Mouse (Mus musculus) layer of hippocampus, postnatal 36 days (tissue): Measurements from ENCODE around the gene Cald1. TPM values are rescaled to one million over a fixed set of nuclear protein-coding genes. Genes with fewer than 3 reads are reported as not detected.

Experiments
- DNase-seq, 2 experiments: peaks; one replicate each; pipeline ENCODE4 v3.0.0; 2022
- total RNA-seq, 2 experiments: library from RNA; stranded (reverse); gene quantifications; 2 replicates each; pipeline ENCODE4 v1.2.3; 2021

Gene Cald1
- 10 to 100 TPM; 34.0 to 40.7 TPM for total RNA-seq

DNA sequence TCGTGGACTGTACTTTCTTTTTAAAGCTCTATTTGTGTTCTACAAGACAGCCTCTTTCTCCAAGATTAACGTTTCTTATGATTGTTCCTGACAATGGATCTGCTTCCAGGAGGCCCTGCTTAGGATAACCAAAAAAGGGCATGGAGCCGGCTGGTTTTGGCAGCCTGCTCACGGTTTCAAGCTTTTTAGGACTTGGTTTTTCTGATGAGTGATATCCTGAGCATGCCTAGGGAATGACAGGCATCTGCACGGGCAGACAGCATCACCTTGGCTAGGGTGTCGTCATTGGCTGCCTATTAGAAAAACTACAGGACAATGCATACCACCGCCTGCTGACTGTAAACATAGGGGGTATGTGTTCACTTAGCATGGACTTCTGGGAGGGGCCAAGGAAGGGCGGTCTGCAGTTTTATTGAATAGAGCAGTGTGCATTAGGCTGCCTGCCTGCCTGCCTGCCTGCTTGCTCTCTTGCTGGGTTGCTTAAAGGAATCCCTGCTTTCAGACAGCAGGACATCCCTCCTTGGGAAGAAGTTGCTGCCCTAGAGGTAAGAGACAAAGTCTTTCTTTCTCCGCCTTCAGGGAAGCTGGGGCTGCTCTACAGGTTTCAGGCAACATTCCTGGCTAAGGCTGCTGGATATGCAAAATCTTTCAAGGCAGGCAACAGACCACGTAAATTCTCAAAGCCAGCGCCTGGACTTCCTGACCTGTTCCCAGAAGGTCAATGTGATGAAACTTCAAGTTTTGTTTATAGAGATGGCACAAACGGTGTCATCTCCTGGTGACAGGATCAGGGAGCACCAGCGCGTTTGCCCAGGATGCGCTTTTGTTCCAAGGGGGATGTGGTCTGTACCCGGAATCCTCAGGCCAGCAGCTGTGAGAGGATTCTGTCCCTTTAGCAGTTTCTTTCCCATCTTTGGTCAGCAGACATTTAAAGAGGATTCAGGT lies at the start of gene Cald1:
Cald1 (plus strand) TSS at position 380 of the 945 bp plus-strand sequence.
- DNase-seq = no peak

DNA sequence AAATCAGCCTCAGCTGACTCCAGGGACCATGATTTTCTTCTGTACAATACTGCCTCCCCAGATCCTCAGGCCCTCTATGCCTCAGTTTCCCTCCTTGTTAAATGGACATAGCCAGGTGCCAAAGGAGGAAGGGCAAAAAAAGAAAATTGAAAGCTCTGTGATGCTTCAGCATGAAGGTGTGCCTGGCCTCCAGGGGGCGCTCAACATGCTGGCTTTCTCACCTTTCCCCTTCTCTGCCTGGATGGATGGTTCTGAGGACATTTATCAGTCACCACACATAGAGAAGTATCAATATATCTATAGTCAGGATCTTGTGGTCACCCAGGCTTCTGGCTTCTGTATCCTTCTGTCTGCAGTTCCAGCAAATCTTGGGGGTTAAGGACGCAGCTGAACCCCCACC lies 49.3 kb upstream of the Cald1 start:
- peak in 1 of 2 experiments; percentile 21 for DNase-seq

DNA sequence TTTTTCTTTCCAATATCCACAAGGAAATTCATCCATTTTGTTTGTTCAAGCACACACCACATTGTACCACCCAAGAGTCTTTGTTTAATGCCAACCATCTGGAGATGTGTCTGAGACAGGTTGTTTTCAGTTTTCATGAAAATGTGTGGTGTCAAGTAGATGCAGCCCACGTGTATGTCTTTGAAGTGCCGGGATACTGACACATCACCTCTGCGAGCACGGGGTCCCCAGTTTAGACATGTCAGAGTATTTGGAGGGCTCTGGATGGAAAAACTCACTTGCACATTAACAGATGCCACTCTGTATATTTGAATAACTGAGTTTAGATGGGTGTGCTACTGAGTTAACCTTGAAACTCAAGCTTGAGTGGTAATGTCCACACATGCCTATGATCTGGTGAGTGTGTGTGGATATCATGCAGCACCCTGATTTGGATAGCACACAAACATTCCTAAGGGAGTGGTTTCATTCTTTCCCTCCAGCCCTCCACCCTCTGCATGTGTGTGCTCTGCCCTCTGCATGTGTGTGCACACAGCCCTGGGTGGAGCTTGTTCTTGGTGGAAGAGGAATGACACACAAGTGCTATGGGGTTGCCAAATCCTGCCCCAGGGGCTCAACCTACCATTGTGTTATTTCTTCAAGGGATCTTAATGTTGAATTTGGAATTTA lies 45.7 kb upstream of the Cald1 start:
- no peak for DNase-seq

DNA sequence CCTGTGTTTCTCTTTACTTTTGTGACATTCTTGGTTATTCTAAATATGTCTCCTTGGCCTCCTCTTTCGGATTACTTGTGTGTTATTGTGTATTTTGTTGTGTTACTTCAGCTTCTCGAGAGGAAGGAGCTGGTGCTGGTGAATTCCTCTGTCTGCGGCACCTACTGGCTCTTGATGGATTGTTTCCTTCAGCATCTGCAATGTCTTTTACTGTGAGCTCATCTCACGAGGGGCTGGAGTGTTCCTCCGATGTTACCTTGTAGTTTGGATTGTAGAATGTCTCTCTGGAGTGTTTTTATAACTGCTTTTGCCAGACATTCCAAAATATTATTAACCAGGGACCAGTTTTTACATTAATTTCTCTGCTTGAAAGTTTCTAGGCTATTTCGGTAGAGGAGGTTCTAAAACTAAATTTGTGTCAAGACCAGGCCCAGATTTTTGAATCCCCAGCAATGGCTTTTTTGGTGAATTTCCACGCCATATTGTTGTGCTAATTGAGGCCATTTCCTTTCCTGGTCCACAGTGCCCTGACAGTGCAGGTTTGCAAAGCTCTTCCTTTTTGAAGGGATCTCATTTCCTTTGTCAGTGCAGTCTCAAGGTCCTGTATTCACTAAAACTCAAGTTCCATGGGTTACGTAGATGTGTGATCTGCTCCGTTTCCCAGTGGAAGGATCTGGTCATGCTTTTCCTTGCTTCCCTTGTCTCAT lies 43.9 kb upstream of the Cald1 start:
- DNase-seq = no peak

DNA sequence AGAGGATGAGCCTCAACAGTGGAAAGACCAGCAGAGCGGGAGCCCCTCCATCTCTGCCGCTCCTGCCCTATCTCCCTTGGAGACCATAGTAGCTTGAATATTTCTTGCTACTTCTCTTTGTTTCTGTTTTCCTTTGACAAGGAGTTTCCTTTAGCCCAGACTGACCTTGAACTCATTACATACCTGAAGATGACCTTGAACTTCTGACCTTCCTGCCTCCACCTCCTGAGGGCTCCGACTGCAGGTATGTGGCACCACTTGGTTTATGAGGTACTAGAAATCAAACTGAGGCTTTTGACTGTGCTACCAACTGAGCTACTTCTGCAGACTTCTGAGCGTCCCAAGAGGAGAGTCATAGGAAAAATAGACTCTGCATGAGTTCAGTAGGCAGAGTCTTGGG lies 38.8 kb upstream of the Cald1 start:
- no peak for DNase-seq

DNA sequence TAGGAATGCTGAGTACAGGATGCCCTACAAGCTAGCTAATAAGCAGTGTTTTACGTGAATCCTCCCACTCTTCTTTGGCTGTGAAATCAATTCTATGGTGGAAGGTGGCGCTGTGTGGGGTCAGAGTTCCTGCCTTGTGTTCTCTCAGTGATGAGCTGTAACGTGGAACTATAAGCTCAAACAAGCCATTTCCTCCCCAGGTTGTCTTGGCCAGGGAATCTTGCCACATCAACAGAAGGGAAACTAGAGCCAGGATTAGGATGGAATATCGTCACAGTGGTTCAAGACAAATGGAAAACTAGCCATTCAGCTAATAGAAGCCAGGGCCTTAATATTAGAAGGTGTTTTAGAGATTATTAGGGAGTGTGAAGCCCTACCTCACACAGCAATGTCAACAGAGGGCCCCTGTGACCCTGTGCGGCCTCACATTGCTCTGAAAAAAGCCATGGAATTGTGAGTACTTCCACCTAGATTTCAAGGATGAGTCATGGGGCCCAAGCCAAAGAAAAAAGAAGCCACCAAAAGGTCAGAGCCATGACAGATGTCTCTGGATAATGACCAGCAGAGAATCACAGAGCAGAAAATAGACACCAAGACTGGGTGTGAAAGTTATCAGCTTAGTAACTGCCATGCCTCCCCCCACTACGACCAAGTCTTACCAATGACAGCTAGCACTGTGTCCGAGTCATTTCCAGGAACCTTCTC lies 33.0 kb upstream of the Cald1 start:
- DNase-seq = no peak

DNA sequence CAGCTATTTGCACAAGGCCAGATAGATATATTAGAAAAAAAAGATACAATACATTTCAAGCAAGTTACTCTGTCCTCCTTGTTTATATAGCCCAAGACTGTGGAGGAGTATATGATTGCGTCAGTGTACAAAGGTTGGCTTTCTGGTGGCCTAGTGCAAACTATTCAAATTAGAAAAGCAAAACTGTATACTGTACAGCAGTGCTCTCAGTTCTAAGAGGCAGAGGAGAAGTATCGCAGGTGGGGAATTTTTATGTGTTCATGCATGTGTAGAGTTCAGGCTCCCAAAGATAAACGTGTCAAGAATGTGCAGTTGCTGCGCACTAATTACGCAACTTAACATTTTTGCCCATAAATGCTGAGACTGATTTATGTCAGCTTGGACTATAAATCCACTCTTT lies 31.0 kb upstream of the Cald1 start:
- DNase-seq = no peak

DNA sequence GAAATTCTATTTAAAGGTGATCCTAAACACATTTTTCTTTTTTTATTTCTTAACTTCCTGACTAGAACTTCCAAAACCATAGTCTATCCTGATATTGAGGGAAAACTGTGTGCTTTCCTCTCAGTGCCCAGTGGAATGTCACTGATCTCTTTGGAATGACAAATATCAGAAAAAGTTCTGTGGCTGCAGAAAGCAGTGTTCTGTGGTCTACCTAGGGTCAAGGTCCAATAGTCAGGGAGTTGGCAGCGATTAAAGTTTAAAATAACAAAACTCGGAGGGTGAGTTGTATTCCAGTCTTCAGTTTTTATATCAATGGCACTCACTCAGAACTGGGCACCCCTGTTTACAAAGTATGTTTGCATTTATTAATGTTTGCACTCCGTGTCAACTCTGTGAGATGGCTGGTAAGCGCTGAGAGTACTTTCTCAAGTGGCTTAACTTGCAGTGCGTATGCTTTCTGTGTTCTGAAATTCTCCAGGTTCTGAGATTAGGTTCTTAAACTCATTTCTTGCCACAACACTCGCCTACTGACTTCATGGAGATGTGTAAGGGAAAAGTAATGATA lies 18.7 kb upstream of the Cald1 start:
- no peak for DNase-seq

DNA sequence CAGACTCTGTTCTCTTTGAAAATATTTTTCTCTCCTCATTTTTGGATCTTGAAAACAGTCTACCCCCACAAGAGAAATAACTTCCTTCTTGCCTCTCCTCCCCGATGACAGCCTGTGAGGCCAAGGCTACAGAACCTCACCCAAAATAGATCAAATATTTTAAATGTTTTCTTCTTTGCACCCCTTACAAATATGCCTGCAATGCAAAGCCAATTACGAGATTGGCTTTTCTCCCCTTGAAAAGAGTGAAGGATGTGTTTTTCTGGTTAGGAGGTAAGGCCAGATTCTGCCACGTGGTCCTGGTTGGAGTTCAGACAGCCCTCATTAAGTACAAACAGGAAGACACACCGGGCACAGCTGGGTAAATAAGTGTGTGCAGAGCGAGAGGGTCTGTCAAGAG lies 14.9 kb upstream of the Cald1 start:
- no peak for DNase-seq

DNA sequence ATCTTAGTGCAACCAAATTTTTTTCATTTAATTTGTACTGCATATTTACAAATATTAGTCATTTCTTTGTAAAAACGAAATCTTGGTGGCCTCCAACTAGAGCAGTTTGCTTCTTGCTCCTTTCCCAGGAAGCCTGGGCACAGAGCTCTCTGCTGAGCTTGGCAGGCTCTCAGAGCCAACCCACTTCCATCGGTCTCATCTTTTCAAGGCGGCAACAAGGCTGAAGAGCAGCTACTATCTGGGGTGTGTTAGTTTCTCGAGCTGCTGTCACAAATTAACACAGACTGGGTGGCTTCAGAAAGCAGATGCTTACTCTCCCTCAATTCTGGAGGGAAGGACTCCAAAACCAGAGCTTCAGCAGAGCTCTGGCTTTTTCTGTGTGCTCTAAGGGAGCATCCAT lies 10.2 kb upstream of the Cald1 start:
- DNase-seq = peak; percentile 17 to 27

DNA sequence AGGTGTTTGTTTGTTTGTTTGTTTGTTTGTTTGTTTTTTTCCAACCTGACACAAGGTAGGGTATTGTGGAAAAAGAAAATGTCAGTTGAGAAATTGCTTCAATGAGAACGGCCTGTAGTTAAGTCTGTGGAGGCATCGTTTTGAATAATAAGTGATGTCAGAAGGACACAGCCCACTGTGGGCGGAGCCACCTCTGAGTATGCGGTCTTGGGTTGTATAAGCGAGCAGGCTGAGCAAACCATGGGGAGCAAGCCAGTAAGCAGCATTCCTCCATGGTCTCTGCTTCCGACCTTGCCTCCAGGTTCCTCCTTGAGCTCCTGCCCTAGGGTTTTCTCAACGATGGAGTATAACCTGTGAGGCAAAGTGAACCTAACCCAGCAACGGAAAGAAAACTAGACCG lies 7.6 kb upstream of the Cald1 start:
- DNase-seq = no peak

DNA sequence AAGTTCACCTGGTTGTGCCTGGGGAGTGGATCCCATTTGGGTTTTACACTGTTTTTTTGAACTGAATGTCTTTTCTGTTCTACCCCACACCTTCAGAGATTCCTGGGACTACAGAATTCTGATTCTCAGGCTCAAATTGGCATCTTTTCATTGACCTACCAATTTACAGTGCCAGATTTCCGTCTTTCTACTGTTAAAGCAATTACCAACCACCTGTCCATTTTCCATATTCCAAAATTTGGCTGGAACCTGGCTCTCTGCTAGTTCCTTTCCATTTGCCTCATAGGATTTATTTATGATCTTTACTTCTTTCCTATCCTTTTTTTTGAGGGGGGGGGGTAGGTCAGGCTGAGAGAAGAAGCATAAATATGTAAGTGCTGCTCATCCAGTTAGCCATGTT lies 4.9 kb upstream of the Cald1 start:
- no peak for DNase-seq

DNA sequence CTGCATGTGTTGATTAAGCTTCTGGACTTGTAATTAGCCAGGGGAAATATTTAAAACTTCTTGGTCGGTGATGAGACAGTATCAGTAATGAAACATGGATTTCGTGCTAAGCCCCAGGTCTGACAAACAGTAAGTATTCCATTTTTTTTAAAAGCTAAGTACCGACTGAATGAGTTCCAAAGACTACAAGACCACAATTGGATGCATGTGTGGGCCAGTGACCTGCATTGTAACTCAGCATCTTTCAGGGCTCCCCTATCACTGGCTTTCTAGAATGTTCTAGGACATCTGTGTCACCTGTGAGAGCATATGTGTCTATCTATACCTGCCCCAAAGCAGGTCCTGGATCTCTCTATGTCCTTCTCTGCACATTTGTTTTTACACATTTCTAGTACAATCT lies 984 bp upstream of the Cald1 start:
- no peak for DNase-seq

DNA sequence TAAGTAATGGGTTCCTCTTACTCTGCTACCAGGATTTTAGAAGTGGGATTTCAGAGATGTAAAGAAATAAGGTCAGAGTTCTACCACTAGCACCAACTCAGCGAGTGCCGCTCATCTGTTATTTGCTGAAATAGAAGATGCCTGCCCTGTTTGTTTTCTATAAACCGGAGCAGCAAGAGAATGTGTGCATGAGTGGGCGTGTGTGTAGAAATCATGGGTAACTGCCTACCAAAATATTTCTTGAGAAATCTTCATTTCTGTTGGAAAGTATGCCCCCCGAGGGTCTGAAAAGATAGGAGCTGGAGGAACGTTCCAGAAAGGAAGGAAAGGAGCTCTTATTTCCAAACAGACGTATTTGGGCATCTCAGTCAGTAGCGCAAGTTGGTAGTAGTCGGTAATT lies 871 bp downstream of the Cald1 start:
- DNase-seq = no peak

DNA sequence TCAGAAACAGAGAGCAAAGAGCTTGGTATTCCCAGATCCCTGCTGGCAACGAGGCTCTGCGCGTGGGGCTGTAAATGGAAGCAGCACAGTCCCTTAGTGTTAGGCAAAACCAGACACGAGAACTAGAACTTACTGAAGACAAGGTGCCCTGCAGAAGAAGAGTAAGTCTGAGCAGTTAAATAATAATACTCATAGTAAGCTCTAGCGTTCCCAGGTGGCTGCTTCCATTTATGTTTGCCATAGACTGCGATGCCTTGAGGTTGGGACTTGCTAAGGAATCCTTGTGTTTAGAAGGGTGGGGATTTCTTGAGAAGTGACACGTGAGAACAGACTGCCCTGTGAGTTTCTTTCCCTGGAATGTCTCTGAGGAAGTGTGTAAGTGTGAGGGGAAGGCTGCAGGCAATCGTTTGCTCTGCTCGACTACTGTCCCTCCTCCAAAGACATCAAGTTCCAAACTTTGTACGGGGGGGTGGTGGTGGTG lies 1.4 kb downstream of the Cald1 start:
- DNase-seq = no peak

DNA sequence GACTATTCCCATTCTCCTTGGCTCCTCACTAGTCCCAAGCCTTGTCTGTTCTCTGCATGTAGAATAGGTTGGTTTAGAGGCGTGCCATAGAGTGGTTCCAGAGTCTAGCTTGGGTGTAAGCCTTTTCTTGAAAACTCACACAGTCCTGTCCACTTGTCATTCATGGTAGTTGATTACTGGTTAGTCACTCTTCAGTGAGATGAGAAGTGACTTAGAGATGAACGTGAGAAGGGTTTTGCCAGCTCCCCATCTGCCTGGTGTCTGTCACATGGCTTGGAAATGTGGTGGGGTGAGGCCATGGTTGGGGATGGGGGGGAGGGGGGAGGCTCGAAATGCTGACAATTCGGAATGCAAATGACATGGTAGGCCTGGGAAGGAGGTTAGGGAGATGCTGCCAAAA lies 2.5 kb downstream of the Cald1 start:
- no peak for DNase-seq

DNA sequence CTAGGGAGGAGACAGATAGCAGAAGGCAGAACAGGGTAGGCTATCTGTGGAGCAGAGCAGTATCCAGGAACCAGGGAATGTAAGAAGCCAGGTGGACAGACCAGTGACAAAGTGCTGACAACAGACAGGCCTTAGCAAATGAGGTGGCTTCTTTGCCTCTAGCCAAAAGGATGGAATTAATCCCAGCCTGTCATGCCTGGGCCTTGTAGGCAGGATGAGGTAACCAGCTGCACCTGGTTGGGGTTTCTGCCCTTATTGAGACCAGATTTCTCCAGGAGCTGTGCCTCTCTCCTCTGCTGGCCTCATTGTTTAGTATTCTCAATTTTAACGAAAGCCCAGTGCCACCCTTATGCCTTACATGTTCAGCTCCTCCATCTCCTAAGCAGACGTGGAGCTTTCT lies 3.8 kb downstream of the Cald1 start:
- no peak for DNase-seq

DNA sequence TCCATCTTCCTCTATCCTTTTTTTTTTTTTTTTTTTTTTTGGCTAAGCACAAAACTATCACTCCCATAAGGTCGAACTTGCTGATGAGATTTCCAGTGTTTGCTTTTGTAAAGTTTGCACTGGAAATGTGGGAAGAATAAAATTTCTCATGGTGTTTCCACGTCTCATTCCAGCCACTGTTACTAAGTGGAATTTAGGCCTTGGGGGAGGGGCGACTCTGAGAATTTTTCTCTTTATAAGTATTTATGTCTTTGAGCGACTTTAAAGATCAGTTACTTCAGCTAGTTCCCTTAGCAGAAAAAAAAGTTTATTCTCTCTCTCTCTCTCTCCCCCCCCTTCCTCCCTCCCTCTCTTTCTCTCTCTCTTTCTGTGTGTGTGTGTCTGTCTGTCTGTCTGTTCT lies 8.1 kb downstream of the Cald1 start:
- no peak for DNase-seq

DNA sequence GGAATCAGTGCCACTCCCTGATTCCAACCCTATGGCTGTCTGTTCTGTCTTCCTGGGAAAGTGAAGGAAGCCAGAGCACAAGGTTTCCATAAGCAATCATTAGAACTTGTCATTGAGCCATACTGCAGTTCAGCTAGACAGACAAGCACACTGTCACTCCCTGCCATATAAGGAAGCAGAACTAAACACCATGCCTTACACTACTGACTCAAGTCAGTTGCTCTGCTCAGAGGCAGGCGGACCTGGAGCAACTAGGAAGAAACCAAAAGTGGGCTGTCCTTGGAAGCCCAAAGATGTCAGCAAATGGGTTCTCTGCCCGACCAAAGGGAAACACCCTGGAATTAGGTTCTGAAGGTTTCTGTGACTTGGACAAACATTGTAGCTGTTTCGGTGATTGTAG lies 10.3 kb downstream of the Cald1 start:
- no peak for DNase-seq

DNA sequence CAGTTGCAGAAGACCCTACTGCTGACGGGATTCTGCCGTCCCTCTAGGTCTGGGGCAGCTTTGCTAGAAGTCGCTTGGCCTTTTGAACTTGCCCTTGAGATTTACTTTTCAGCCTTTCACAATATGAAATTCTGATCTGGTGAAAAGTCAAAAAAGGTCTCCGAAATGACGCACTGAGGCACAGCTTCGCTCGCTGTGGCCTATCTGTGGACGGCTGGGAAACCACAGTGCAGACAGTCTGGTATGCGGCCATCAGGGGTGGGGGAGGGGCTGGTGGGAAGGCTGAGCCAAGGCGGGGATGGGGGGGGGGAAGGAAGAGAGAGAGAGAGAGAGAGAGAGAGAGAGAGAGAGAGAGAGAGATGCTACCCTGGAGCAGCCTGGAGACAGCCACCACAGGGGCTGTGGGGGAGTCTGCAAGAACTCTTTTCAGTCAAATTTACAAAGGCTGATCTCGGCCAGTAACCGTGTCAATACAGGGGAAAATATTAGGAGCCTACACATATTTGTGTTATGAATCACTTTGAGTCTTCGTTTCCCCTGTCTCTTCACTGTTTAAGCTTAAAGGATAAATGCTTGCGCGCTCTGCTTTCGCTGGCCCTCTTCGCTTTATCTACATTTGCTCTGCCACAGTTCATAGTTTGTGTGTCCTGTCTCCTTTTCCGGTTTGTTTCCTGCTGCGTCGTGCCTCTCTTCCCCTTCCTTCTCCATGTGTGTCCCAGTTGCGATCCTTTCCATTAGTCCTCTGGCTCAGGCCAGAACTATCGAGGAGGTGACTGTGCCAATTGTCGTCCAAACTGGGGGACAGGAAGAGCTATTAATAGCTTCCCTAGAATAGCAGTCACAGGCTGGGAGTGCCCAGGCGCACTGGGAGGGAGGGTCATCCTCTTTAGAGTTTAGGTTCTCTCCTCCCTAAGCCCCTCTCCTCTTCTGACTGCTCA lies 11.9 kb downstream of the Cald1 start:
- DNase-seq = no peak

DNA sequence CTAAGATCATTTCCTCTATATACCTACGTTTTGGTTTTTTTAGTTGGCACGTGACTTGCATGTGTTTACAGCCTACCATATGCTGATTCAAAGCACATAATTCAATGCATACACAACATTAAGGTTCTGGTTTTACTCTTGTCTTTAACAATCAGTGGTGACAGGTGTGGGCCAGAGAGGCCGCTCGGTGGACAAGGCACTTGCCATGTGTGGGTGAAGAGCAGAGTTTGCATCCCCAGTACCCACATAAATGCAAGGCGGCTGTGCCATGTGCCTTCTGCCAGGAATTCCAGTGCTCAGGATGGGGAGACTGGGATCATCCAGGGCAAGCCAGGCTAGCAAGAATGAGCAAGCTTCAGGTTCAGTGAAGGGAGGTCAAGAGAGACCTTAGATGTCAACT lies 14.8 kb downstream of the Cald1 start:
- DNase-seq = no peak
